Comparison of ENCODE assay signal across 8 mouse cellular contexts in the genomic region with DNA sequence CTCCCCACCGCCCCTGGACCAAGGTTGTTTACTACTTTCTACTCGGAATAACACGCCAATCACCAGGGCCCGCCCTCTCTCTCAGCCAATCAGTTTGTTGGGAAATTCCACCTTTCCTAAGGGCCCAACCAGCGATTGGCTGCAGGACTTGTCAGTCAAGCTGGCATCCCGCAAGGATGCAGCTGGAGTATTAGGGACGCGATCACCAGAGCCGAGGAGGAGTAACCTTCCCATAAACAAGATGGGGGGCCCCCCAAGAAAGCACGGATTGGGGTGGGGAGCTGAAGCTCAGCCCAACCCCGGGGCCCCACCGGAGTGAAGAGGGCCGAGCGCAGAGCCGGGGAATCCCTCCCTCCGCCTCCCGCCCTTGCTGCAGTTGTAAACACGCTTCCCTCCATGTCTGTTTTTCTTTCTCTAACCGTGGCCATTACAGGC.
DNase-seq lines count a peak whose midpoint lies in the region; ATAC-seq lines count a peak whose summit lies in the region.

No protein-coding gene starts in this region.

- ATAC-seq in hindbrain, embryonic 14.5 days (ENCODE audit: low FRiP score): peak; percentile 95

- DNase-seq in NIH3T3 (ENCODE audit: low read depth): peak; percentile 100
- peak; percentile 100 for DNase-seq in cerebellum, postnatal 10 days
- DNase-seq in frontal cortex, postnatal 14 days (ENCODE audit: low spot score in 2 of 2): peak; percentile 98 to 99
- DNase-seq in hindbrain, embryonic 14.5 days (ENCODE audit: low spot score): peak; percentile 99
- DNase-seq in layer of hippocampus, postnatal 36 days: peak; percentile 98
- DNase-seq in lung, postnatal 36 days: peak; percentile 100
- peak; percentile 100 for DNase-seq in retina, postnatal 1 day
- peak; percentile 94 to 98 for DNase-seq in urinary bladder, adult 18-20 months (ENCODE audit: low spot score in 2 of 2)

- H3K9me3 ChIP-seq in hindbrain, embryonic 14.5 days (ENCODE audit: control insufficient read depth, low read length): no peaks in the 10 kb centered on the region

- H3K4me1 ChIP-seq in hindbrain, embryonic 14.5 days (replicated peaks; ENCODE audit: control insufficient read depth, insufficient read depth, low read length): peaks cover 35% of the 10 kb centered on the region

- peak overlapping the region; percentile 78 for H3K9ac ChIP-seq in hindbrain, embryonic 14.5 days

- peak overlapping the region; percentile 97 for H3K27ac ChIP-seq in hindbrain, embryonic 14.5 days

- no peaks in the 10 kb centered on the region for H3K36me3 ChIP-seq in hindbrain, embryonic 14.5 days (replicated peaks; ENCODE audit: control insufficient read depth, insufficient read depth)

- WGBS in hindbrain, embryonic 14.5 days: under 1% methylated on average over 19 of the region's 19 CpGs

- H3K4me3 ChIP-seq in hindbrain, embryonic 14.5 days (replicated peaks; ENCODE audit: low read length): peak overlapping the region; percentile 59

- peak overlapping the region; percentile 90 for H3K4me2 ChIP-seq in hindbrain, embryonic 14.5 days (replicated peaks)

- H3K27me3 ChIP-seq in hindbrain, embryonic 14.5 days (ENCODE audit: control insufficient read depth, insufficient read depth, low read length): no peaks in the 10 kb centered on the region

Comparison
In these comparisons a context has a peak if more than half of its experiments do, and no peak if none do; other contexts are left out.
1. Peak in every context shown above with its lines: DNase-seq, ATAC-seq, H3K4me3 ChIP-seq and H3K27ac ChIP-seq.